Mouse (Mus musculus) kidney, postnatal 4 days (tissue): ENCODE measurements around the gene Olfm1.

ENCODE experiments used
- DNase-seq, 2 experiments: peaks; one replicate each; pipeline ENCODE4 v3.0.0; 2021; ENCODE audit warnings: mixed read lengths in 2 of 2

Gene Olfm1

GRCm38 (mm10) chr2:28204677-28205466 is 12.1 kb downstream of the Olfm1 start:
- DNase-seq: peak in 1 of 2 experiments; percentile 34

- DNase-seq: peak; percentile 92 to 93
Measured at GRCm38 (mm10) chr2:28205467-28205805, 12.6 kb downstream of the Olfm1 start.

- DNase-seq: peak; percentile 40 to 55
Measured at GRCm38 (mm10) chr2:28205870-28206421, 13.2 kb downstream of the Olfm1 start.

DNA sequence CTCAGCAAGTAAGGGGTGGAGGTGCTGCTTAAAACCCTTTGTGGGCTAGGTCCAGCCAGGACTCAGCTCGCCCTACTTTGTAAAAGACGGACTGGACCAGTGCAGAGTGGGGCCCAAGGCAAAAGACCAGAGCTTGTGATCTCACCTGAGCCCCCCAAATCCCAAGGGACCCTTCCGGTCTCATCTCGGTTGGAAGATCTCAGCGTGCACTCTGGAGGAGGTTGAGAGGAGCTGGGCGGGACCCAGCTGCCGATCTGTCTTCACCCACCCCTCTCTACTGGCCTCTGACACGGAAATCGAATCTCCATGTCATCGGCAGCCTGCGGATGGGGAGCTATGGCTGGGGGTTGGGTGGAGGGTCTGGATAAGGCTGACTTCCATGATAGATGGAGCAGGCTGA is 13.7 kb downstream of the Olfm1 start:
- DNase-seq: no peak

GRCm38 (mm10) chr2:28207200-28207750 is 14.5 kb downstream of the Olfm1 start:
- DNase-seq: no peak

DNA sequence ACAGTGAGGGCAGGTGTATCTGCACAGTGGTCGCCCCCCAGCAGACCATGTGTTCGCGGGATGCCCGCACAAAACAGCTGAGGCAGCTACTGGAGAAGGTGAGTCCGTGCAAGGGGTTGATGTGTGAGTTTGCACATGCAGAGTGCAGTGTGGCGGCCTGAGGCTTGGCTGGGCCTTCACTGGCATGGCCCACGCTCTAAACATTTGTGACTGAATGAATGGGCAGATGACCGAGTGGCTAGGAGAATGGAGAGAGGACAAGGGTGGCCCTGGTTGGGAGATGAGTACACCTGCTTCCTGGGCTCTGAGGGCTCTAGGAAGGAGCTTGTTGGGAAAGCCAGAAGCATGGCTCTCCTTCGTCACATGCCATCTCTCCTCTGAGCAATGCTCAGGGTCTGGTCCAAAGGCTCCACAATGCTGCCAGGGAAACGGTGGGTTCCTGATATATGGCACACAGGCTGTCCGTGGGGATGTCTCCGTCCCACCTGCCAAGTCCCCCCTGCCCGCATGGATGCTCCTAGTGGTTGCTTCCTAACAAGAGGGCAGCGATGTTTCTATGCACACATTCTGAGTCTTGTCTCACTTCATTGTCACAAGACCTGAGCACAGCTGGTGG is 15.4 kb downstream of the Olfm1 start:
- no peak for DNase-seq

- no peak for DNase-seq
Measured at GRCm38 (mm10) chr2:28209211-28209610, 16.4 kb downstream of the Olfm1 start.

DNA sequence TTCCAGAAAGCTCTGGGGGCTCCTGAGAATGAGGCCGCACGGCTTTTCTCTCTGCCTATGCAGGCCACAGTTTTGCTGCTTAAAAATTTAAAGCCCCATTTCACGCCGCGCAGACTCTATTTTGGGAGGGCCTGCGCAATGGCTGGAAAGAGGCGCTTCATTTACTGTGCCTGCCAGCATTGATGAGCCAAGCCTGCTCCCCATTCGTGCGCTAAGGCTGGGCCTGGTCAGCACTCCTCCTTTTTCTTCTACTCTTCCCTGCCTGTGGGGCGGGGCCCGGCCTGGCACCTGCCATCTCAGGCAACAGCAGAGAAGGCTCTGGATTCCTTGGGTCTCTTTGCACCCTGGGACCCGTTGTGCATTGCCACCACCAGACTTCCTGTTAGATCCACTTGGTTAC is 16.9 kb downstream of the Olfm1 start:
- no peak for DNase-seq

DNA sequence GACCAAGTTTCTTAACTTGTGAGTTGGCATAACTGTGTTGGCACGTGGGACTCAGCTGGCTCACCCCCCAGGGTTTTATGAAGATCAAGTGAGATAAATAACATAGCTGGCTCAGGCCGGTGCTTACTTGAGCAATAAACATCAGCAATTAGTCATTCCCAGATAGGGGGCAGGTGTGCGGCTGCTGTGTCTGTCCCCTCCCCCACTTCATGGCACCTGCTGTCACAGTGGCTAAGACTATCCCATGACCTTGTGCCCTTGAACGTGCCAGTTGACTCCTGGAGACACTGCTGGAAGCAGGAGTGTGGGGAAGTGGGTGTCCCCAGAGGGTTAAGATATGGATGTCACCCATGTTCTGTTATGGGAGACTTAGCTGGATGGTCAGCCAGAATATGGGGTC is 17.5 kb downstream of the Olfm1 start:
- DNase-seq: no peak

DNA sequence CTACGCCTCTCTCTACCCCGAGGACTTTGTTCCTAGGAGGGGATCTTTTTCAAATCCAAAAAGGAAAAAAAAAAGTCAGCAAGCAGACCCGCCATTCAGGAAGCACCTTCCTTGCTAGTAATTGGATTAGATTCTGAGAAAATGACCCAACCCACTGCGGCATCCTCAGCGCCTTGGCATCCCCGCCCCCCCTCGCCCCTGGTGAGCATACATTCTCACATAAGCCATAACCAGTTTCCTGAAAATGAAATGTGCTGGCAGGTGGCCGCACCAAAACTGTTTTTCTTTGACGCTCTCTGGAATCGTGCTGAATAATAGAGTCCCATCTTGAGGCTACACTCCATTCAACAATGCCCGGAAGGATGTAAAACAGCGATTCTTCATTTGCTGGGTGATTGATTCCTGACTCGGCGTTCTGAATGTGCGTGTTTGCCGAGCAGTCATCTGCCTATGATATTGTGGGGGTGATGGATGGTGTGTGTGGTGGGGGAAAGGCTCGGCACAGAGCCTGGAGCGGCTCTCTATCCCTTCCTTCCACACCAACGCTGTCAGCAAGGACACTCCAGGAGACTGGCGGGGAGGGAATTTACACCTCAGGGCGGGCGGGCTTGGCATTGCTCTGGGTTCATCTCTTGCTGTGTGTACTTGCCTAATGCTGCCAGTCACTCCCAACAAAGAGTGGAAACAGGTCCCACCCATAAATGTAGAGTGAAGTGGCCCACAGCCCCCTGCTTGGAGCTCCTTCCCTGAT is 18.9 kb downstream of the Olfm1 start:
- peak; percentile 22 to 54 for DNase-seq

GRCm38 (mm10) chr2:28212911-28213310 is 20.1 kb downstream of the Olfm1 start:
- no peak for DNase-seq

- no peak for DNase-seq
Measured at GRCm38 (mm10) chr2:28216211-28216775, 23.5 kb downstream of the Olfm1 start.

- no peak for DNase-seq
Measured at GRCm38 (mm10) chr2:28217783-28218182, 25.0 kb downstream of the Olfm1 start.

- no peak for DNase-seq
Measured at GRCm38 (mm10) chr2:28218651-28219356, 26.0 kb downstream of the Olfm1 start.

DNA sequence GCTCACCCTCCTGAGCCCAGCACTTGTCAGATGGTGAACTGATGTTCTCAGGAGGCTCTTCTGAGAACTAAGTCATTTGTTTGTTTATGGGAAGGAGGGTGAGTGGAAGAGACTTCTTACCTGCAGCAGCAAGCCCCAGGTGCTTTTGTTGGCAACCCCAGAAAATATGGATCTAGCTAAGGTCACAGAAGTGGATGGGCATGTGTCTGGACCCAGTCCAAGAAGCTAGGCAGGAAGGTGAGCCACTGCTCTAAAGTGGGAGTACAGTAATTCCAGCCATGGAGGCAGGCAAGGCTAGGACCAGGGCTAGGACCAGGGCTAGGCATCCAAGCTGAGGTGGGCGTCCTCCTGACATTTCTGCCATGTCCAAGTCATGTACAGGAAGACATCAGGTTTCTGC is 26.8 kb downstream of the Olfm1 start:
- no peak for DNase-seq

GRCm38 (mm10) chr2:28221803-28222202 is 29.0 kb downstream of the Olfm1 start:
- DNase-seq: no peak

GRCm38 (mm10) chr2:28224819-28225218 is 32.0 kb downstream of the Olfm1 start:
- DNase-seq: no peak

- peak; percentile 71 to 78 for DNase-seq
Measured at GRCm38 (mm10) chr2:28225906-28226305, 33.1 kb downstream of the Olfm1 start.

DNA sequence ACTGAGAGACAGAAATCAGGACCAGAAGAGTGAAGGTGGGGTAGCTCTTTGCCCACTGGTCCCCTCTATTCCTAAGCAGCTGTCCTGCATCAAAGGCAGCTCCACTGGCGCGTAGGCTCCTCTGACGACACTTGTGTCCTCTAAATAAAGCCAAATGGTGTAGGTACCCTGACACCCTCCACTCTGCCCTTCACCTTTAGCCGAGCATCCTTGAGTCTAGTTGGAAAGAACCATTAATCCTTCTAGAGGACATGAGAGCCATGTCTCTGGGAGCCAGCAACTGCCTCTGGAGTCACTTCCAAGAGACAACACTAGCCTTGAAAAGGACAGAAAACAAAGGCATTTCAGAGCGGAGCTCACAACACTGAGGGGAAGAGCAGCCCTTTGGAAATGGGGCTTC is 34.2 kb downstream of the Olfm1 start:
- DNase-seq: no peak

DNA sequence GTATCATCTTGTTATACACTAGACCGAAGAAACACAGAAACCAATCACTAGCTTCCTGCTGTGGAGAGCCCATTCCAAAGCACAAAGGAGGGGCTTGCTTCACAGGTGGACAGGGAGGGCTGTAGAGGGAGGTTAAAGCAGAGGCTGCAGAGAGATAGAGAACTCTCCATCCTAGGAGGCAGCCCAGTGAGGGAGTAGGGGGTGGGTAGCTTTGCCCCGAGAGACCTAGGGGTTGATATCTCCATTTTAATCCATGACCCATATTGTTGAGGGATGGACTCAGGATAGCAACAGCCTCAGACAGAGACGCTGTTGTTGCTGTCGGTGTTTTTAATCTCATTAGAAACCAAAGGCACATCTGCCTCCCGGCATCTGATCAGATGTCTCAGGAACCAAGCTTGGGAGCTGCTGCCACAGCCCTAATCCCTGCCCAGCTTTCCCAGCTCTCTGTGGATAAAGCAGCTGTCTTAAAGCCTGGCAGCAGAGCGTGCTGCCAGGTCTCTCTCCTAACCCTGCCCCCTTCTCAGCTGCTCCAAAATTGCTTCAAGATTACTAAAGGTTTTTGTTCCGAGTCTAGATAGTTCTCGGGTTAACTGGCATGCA is 34.9 kb downstream of the Olfm1 start:
- no peak for DNase-seq

DNA sequence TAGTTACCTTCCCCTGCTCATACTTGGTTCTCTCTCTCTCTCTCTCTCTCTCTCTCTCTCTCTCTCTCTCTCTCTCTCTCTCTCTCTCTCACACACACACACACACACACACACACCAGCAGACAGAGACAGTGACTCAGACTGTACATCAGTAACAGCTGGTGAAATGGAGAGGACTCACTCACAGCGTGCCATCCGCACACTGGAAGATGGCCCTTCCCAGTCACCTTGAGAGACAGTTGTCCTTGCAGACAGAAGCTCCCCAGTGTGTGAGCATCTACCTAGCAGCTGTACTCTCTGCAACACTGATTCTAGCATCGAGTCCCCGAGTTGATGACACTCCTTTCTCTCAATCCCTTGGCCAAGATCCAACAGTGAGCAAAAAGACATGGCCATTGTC is 35.6 kb downstream of the Olfm1 start:
- DNase-seq: no peak

- DNase-seq: no peak
Measured at GRCm38 (mm10) chr2:28235129-28235528, 42.3 kb downstream of the Olfm1 start.
